Mouse (Mus musculus): ENCODE results near the gene 4430402I18Rik. TPM values are rescaled to one million over a fixed set of nuclear protein-coding genes. Genes with fewer than 3 reads are reported as not detected.

Gene 4430402I18Rik
- polyA plus RNA-seq, 1 experiment from 2014 or later = 1.4 TPM

Other genes starting within 250 kb of the 4430402I18Rik start
- 45.0 and 47.7 TPM in 2 replicates for gene Slc1a1, start 132.8 kb downstream of the 4430402I18Rik start, polyA plus RNA-seq (2015; fragmentation: Nextera tagmentation; extraction: Ambion mirVana)
- 14.8 and 15.2 TPM in 2 replicates for gene Plpp6, start 3.8 kb downstream of the 4430402I18Rik start, polyA plus RNA-seq (2015; fragmentation: Nextera tagmentation; extraction: Ambion mirVana)
- 48.9 and 52.6 TPM in 2 replicates for gene Cdc37l1, start 22.6 kb upstream of the 4430402I18Rik start, polyA plus RNA-seq (2015; fragmentation: Nextera tagmentation; extraction: Ambion mirVana)
- gene Ak3, start 80.2 kb upstream of the 4430402I18Rik start, polyA plus RNA-seq (2015; fragmentation: Nextera tagmentation; extraction: Ambion mirVana) = 64.3 and 75.1 TPM in 2 replicates
- 35.2 and 39.4 TPM in 2 replicates for gene Rcl1, start 133.6 kb upstream of the 4430402I18Rik start, polyA plus RNA-seq (2015; fragmentation: Nextera tagmentation; extraction: Ambion mirVana)

All from midbrain, embryonic 16.5 days (tissue).